Mouse (Mus musculus) adrenal gland, postnatal 25 days (tissue): ENCODE measurements around the gene Rd3. TPM values are rescaled to one million over a fixed set of nuclear protein-coding genes. Genes with fewer than 3 reads are reported as not detected.
A peak's percentile ranks its signal among the peaks of the same experiment; 100 is the strongest.

ENCODE experiments used
- DNase-seq: peaks from one replicate; pipeline ENCODE4 v3.0.0; 2021; ENCODE audit warnings: mixed read lengths
- total RNA-seq: library from RNA; stranded (reverse); gene quantifications from 2 replicates; pipeline ENCODE4 v1.2.3, GENCODE M21; 2021

Rd3 gene
- total RNA-seq, 1 experiment from 2014 or later, result 0.30 TPM

DNA sequence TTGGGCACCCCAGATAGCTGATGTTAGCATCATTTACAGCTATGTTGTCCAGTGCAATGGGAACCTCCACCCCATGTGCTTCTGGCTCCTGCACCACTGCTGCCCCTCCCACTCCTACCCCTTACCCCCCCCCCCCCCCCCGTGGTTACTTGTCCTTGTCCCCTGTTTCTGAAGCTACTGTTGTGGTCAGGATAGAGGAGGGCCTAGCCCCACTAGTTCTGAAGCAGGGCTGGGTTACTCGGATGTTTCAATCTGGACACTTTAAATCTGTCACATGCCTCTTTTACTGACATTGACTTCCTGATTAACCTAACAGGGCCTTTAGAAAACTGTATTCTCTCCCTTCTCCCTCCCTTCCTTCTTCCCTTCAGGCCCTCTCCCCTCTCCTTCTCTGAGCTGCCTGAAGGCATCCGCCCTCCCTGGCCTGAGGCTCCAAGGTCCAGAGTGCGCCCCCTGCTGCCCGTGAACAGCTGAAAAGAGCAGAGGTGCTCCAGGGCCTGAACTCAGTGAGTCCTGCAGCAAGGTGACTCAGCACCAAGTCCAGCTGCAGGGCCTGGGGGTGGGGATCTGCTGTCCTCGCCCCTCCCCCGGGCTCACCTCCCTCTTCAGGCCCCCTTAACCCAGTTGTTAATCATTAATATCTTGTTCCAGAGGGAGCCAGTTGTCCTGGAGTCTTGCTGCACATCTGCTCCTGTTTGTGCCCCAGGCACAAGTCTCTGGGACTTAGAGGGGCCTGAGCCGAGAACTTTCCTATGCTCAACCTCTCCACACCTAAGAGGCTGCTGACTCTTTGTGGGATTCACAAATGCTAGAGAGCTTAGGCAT is 13.0 kb upstream of the Rd3 start:
- peak; percentile 89 for DNase-seq

DNA sequence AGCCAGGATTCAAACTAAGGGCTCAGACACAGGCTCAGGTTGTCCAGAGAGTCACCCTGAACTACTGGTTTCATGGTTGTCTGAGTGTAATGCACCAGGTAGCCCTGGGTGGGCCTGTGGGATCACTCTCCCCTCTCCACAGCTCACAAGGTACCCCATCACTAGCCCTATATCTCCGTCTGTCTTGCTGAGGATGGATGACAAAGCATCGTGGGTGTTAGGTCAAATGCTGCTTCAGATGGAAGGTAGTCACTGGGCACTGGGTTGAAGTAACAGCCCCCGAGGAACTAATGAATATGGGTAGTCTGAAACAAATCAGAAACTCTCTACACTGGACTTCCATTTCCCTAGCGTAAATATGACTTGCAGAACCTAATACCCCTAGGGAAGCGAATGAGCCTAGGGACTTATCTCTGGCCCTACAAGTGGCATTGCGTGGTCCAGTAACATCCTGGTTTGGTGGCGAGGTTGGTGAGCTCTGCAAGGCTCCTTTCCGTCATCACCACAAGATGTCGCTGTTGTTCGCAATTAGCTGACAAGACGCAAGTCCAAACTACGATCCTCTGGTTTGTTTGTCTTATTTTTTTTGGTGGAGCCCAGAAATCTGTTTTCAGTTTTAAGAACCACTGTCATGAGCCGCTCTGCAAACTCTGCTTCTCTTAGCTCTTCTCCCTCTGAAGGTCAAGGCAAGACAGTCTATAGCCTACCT is 12.2 kb upstream of the Rd3 start:
- peak; percentile 66 for DNase-seq

DNA sequence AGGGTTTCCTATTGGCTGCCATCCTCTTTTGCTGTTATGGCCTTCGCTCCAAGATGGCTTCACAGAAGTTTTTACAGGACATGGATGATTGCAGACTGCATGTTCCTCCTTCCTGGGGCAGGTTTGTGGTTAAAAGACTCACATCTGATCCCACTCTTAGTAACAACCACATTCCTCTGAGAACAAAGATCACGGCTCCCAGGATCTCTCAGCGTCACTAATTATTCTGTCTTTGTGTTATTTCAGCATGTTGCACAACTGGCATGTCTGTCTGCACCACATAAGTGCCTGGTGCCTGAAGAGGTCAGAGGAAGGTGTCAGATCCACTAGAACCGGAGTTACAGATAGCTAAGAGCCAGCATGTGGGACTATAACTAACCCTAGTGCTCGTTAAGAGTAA is 7.2 kb upstream of the Rd3 start:
- DNase-seq, result no peak

DNA sequence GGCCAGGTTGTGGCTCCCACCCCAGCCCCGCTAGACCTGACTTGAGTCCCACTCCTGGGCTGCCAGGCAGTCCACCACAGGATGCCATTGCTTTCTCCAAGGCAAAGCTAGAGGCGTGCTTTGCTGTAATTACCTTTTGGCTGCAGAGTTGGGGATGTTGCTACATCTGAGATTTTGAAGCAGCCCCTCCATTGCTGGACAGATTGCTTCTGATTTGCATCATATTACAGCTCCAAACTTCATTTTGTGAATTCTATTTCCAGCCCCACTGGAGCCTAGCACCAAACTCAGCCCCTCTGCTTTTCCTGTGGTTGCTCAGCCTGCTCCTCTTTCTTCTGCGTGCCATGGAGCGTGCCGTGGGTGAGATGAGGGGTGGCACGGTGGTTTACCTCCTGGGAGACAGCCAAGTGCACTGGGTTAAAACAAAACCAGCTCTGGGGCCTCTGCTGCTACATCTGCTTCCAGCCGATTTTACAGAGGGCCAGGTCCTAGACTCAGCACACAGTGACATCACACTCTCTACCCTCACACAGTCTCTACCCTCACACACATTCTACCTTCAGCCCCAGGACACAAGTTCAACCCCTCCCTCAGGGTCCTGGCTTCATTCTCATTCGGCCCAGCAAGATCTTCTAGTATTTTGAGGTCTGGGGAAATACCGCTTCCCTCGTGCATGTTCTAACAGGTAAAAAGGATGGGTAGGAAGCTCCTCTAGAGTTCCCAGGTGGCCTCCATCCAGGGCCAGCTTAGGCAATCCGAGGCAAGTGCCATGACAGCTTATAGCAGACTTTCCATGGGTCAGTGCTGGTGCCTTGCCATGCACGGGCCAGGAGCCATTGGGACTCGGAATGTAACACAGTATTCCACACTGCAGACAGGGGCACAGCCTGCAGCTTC is 2.4 kb upstream of the Rd3 start:
- DNase-seq, result no peak

DNA sequence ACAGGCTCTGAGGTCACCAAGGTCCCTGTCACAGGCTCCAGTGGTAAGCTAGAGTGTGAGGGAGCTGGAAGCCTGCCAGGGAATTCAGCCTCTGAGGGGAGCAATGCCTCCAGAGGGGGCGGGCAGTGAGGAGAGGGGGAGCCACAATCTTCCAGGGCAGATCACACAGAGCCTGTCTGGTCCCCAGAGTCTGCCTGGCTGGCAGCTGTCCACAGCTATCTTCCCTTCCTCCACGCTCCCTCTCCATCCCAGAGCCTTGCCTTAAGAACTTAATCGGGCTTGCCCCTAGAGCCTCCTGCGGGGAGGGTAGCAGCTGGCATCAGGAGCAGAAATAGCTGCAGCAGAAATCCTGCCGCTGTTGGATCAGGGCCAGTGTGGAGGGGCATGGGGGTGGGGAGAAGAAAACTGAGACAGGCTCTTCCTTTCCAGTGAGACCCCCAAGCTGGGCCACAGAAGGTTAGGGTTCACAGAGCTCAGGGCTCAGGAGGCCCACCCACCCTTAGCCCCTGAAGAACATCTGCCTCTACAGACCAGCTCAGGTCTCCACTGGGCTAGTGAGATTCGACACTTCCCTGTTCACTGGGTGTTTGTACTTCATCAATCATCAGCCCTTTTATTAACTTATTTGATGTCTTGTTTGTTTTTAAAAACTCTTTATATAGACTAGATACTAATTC is 4.4 kb downstream of the Rd3 start:
- peak; percentile 13 for DNase-seq

DNA sequence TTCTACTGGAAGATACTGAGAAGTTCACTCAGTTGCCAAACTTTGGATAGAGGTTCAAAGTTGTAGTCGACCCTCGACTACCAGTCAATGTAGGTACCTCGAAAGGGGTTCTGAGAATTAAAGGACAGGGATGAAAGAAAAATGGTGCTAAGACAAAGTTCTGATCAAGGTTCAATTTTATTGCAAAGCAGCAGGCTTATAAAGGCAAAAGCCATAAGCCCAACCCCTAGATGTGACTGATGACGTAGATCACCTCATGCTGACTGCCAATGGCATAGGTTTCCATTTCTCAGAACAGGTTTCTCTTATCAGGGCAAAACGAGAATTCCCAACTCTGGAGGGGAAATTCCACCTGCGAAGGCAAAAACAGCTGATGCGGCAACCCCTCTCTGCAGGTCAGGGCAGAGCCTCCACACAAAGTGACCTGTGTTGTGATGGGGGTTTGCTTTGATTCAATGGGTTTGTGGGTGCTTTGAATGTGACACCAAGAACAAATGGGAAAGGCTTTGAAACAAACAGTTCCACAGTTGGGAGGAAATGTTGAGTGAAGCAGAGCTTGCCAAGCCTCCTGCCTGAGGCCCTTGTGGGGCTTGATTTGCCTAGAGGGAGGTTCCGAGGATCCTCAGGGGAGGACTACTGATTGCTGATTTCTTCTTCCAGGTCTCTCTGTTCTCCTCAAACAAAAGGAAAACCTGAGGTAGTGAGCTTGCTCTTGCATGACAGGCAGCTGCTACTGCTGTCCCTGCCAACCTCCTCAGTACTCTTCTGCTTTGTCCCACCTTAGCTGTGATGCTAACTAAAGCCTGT is 9.7 kb downstream of the Rd3 start:
- no peak for DNase-seq

DNA sequence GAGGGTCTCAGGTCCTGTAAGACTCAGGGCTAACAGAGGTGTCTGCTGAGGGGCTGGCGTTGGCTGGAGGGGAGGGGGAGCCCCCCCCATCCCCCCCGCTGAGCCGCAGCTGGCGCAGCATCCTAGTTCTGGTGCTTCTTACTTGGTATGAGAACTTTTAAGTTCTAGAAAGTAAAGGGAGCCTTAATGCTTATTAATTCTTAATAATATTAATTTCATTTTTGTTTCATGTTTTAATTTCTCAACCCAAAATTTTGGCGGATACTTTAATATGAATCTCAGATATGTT is 10.3 kb downstream of the Rd3 start:
- DNase-seq, result no peak

DNA sequence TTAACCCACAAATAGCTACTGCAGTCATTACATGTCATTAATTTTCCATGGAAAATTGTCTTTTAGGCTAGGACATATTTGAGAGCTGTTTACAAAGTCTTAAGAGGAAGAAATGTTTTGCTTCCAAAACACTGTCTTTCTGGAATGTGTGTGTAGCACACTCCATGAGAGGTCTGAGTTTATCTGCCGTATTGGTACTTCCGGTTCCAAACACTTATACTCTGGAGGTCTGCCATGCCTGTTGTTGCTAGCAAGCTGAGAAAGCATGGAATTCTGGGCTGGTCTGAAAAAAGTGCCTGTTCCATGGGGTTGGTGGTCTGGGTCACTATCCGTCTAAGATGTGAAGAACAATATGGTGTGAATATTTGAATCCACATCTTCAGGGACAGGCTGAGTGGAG is 11.5 kb downstream of the Rd3 start:
- DNase-seq, result no peak

DNA sequence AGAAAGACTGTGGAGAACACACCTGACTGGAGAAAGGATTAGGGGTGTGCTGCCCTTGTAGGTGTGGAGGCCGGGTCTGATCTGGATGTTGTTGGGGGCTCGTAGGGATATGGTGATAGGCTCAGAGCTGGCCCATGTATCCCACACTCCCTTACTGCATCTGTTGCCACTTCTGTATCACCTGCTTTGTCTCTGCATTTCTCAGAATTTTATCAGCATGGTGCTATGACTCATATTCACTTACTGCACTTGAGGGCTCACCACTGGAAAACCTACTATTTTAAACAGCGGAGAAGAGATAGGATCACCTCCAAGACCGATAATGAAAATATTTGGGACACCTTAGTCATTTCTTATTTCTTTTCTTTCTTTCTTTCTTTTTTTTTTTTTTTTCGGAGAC is 11.9 kb downstream of the Rd3 start:
- no peak for DNase-seq

DNA sequence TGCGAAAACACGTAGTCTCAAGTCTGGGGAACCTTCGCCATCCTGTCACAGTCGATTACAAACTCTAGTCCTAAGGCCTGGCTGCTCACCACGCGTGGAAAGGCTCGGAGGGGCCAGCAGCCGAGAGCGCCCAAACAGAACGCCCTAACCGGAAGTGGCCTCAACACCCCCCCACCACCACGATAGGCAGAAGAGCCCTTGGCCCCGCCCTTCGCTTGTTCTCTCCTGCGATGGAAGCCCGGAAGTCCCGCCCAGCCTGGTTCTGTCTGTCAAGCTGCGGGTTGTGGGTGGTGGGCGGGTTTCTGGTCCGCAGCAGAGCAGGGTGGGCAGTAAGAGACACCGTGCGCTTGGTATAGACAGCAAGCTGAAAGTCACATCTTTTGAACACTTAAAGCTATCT is 12.8 kb downstream of the Rd3 start:
- peak; percentile 95 for DNase-seq

DNA sequence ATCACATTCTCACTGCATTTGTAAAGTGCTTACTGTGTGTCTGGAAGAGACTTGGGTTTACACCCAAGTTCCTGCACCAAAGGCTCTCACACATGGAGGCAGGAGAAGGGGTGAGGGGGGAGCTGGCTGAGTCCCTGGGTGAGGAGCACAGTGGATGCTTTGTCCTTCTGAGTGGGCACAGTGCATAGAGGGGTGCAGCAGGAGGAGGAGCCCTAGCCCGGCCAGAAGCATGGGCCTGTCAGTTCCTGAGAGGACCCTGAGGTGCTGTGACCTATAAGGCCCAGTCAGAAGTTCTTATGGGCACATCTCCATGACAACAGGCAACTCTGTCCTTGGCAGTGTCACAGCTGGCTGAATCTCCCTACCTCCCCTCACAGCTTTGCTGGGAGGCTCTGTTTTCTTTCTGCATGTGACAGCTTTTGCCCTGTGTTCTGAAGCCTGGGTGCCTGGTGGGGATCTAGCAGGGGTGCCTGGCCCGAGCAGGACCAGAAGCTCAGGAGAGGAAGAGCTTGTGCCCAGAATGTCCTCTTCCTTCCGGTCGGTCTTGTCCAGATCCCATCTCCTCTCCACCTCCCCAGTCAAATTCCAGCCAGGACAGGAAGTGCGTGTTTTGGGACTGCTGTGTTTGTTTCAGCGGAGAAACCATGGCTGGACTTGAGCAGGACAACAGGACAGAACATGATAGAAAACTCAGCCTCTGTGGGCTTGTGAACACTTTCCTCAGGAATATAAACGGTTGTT is 15.0 kb downstream of the Rd3 start:
- DNase-seq, result no peak

DNA sequence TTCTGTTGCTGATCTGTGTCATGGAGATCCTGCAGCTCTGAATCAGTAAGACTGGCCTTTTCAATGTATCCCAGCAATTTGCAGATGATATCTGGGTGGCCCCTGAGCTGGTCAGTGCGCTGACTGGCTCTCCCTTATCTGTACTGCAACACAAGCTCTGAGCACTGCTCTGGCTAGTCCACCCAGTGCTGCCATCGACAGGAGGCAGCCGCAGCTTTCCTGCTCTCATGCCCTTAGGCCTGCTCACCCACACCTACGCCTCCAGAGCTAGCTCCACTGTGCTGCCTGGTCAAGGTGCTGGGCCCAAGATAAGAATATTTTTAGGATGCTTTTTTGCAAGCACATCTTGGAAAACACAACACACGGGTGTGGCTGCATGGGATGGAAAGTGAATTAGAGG is 17.3 kb downstream of the Rd3 start:
- DNase-seq, result no peak

DNA sequence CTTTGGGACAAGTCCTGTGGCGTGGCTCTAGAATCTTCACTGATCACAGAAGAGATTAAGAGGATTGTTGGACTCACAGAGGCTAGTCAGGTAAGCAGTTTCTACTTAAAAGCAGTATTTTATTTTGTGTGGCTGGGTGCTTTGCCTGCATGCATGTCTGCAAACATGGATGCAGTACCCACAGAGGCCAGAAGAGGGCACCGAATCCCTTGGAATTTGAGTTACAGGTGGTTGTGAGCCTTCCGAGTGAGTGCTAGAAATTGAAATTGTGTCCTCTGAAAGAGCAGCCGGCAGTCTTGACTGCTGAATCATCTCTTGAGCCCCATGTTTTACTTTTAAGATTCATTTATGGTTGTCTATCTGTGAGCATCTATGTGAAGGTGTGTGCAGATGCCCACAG is 18.3 kb downstream of the Rd3 start:
- peak; percentile 64 for DNase-seq

DNA sequence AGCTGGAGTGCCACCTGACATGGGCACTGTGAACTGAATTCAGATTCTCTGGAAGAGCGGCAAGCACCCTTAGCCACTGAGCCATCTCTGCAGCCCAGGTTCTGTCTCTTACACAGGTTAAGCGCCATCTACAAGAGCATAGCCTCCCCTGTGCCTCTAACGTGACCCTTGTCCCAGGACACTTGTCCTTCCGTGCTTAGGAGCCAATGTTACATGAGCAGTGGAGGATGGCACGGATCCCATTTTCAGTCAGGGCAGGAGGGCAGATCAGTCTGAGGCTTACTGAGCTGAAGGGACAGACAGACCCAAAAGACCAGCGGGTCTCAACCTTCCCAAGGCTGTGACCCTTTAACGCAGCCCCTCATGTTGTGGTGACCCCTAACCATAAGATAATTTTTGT is 18.7 kb downstream of the Rd3 start:
- no peak for DNase-seq

DNA sequence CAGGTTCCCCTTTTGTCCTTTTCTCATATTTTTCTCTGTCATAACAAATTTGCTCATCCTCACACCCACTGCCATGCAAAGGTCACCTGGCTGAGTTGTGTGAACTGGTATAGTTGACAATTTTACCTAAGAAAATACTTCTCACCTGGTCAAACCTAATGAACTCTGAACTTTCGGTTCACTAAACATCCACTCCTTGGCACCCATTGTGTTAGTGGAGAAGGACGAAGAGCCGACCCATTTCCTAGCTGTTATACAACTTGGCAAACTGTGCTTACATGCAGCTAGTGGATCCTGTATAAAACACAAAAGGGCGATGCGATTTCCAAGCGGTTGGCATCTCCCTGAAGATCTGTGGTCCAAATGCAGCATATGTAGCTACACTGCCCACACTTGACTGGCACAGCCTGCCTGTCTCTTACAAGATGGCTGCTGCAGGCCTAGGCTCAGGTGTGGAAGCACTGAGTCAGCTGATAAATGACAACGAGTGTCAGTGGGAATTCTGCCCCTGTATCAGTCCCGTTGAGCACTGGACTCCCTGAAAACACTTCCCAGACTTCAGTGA is 19.5 kb downstream of the Rd3 start:
- DNase-seq, result no peak

DNA sequence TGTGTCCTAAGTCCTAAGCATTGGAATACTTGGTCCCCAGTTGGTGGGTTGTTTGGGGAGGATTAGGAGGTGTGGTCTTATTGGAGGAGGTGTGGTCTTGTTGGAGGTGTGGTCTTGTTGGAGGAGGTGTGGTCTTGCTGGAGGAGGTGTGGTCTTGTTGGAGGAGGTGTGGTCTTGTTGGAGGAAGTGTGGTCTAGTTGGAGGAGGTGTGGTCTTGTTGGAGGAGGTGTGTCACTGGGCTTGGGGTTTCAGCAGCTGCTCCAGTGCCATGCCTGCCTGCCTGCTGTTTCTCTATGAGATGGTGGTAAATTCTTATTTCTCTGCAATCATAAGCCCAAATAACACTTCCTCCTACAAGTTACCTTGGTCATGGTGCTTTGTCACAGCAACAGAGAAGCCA is 21.9 kb downstream of the Rd3 start:
- DNase-seq, result no peak
